7 mouse cellular contexts compared by ENCODE assay signal in the genomic region with DNA sequence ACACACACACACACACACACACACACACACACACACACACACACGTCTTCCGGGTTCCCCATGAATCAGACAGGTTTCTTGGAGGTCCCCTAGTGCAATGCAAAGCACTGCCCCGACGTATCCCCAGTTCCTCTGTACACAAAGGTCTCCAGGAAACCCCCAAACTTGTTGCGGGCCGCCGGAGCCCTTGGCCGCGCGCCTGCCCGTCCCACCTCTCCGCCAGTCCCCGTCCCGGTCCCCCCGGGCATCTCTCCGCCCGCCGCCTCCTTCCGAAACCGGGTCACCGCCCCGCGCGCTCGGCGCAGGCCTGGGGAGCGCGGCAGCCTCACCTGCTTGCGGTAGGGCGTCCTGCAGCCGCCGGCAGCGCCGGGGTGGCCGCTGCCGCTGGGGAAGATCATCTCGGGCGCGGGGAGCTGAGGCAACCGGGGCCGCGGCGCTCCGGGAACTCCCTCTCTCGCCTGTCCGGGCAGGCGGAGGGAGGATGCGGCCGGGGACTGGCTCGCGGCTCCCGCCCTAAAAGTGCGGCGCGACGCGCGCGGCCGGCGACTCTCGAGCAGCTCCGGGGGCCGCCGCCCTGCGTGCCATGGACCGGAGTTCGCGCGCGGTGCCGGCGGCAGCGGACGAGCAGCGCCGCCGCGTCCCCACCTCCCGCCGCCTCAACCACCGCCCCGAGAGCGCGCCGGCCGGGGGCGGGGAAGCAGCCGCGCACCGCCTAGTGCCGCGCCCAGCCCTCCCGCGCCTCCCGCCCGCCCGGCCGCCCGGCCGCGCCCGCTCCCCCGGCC.
DNase-seq lines count a peak whose midpoint lies in the region; ATAC-seq and TF ChIP-seq lines count a peak whose summit lies in the region.

No protein-coding gene starts in this region.

- no peak for TF ChIP-seq CTCF in spleen, adult 2 months (IDR thresholded peaks at IDR 0.05; ENCODE audit: extremely low read depth, insufficient read depth, insufficient read length, insufficient replicate concordance)

- H3K27me3 ChIP-seq in intestine, embryonic 16.5 days (replicated peaks; ENCODE audit: control insufficient read depth, insufficient read depth, low read length), result no peaks in the 10 kb centered on the region
- H3K27me3 ChIP-seq in limb, embryonic 14.5 days (ENCODE audit: control insufficient read depth, insufficient read depth, low read length), result no peaks in the 10 kb centered on the region
- H3K27me3 ChIP-seq in midbrain, embryonic 14.5 days (ENCODE audit: control insufficient read depth, insufficient read depth, low read length), result peaks cover 30% of the 10 kb centered on the region; the same call in 1 of the 2 replicates
- 0 out of 2 replicates have a peak, but pooled peaks cover 2% of the 10 kb centered on the region for H3K27me3 ChIP-seq in spleen, adult 2 months (ENCODE audit: control insufficient read depth, insufficient read depth, low read length)

- H3K27ac ChIP-seq in intestine, embryonic 16.5 days (ENCODE audit: low read length), result peak overlapping the region; percentile 93
- peak overlapping the region; percentile 93 for H3K27ac ChIP-seq in limb, embryonic 14.5 days (replicated peaks; ENCODE audit: low read depth, low read length)
- H3K27ac ChIP-seq in midbrain, embryonic 14.5 days (replicated peaks; ENCODE audit: low read depth, low read length), result peak overlapping the region; percentile 74
- peak overlapping the region; percentile 96 for H3K27ac ChIP-seq in spleen, adult 2 months (ENCODE audit: insufficient read depth, low read length)

- H3K4me1 ChIP-seq in intestine, embryonic 16.5 days (ENCODE audit: control insufficient read depth, insufficient read depth, low read length), result peaks cover 26% of the 10 kb centered on the region
- peaks cover 38% of the 10 kb centered on the region for H3K4me1 ChIP-seq in limb, embryonic 14.5 days (ENCODE audit: control insufficient read depth, insufficient read depth, low read length)
- peaks cover 7% of the 10 kb centered on the region; the same call in 1 of the 2 replicates for H3K4me1 ChIP-seq in midbrain, embryonic 14.5 days (ENCODE audit: control insufficient read depth, insufficient read depth, low read length)
- H3K4me1 ChIP-seq in spleen, adult 2 months (ENCODE audit: control insufficient read depth, insufficient read depth, insufficient read length), result peaks cover 21% of the 10 kb centered on the region; the same call in 1 of the 2 replicates

- WGBS in intestine, embryonic 16.5 days, result under 1% methylated on average over 81 of the region's 104 CpGs
- under 1% methylated on average over 37 of the region's 104 CpGs for WGBS in limb, embryonic 14.5 days
- under 1% methylated on average over 64 of the region's 104 CpGs for whole genome bisulfite sequencing in midbrain, embryonic 14.5 days
- 3% methylated on average over 98 of the region's 104 CpGs for WGBS in spleen, adult 2 months

- TF ChIP-seq POLR2A in limb, embryonic 14.5 days (IDR thresholded peaks at IDR 0.05; ENCODE audit: borderline replicate concordance, extremely low read depth, insufficient read depth, insufficient read length), result no peak
- TF ChIP-seq POLR2A in spleen, adult 2 months (IDR thresholded peaks at IDR 0.05; ENCODE audit: low read depth, low read length), result peak; percentile 8; the same call in 1 of the 2 replicates

- peak overlapping the region; percentile 75 for H3K4me2 ChIP-seq in intestine, embryonic 16.5 days (ENCODE audit: low read depth, low read length)
- peak overlapping the region; percentile 67 for H3K4me2 ChIP-seq in limb, embryonic 14.5 days (replicated peaks; ENCODE audit: low read depth, low read length, severe bottlenecking)
- H3K4me2 ChIP-seq in midbrain, embryonic 14.5 days (ENCODE audit: low read length), result peak overlapping the region; percentile 91

- DNase-seq in adrenal gland, adult 18-20 months (ENCODE audit: low spot score in 2 of 2), result peak; percentile 83 to 85
- peak; percentile 68 for DNase-seq in embryo, embryonic 10.5 days (ENCODE audit: low spot score)
- peak; percentile 60 to 75 for DNase-seq in gastrocnemius, postnatal 4 days (ENCODE audit: low spot score in 2 of 2)
- DNase-seq in limb, embryonic 14.5 days (ENCODE audit: low spot score), result peak; percentile 73
- peak; percentile 82 for DNase-seq in midbrain, embryonic 14.5 days
- DNase-seq in spleen, adult 2 months (ENCODE audit: low read depth in 1 of 2, low spot score in 2 of 2), result peak; percentile 57 to 69

- no peaks in the 10 kb centered on the region for H3K9me3 ChIP-seq in intestine, embryonic 16.5 days (ENCODE audit: control insufficient read depth, low read length)
- H3K9me3 ChIP-seq in limb, embryonic 14.5 days (ENCODE audit: control insufficient read depth, low read length), result no peaks in the 10 kb centered on the region
- no peaks in the 10 kb centered on the region for H3K9me3 ChIP-seq in midbrain, embryonic 14.5 days (ENCODE audit: control insufficient read depth, low read length)

- H3K36me3 ChIP-seq in intestine, embryonic 16.5 days (ENCODE audit: control insufficient read depth, insufficient read depth, low read length), result no peaks in the 10 kb centered on the region
- H3K36me3 ChIP-seq in limb, embryonic 14.5 days (ENCODE audit: control insufficient read depth, insufficient read depth, low read length), result 0 out of 2 replicates have a peak, but pooled peaks cover 4% of the 10 kb centered on the region
- no peaks in the 10 kb centered on the region for H3K36me3 ChIP-seq in midbrain, embryonic 14.5 days (ENCODE audit: control insufficient read depth, insufficient read depth, low read length)
- no peaks in the 10 kb centered on the region for H3K36me3 ChIP-seq in spleen, adult 2 months (ENCODE audit: control insufficient read depth, insufficient read depth, low read length)

- peak; percentile 97 for ATAC-seq in intestine, embryonic 16.5 days
- peak; percentile 86 for ATAC-seq in limb, embryonic 14.5 days (ENCODE audit: low FRiP score, low read depth)
- ATAC-seq in midbrain, embryonic 14.5 days (ENCODE audit: low FRiP score, low TSS enrichment), result peak; percentile 82

- H3K9ac ChIP-seq in intestine, embryonic 16.5 days (ENCODE audit: low read depth, low read length), result peak overlapping the region; percentile 96
- H3K9ac ChIP-seq in limb, embryonic 14.5 days (ENCODE audit: low read depth, low read length, severe bottlenecking), result peak overlapping the region; percentile 96
- peak overlapping the region; percentile 77 for H3K9ac ChIP-seq in midbrain, embryonic 14.5 days (replicated peaks; ENCODE audit: low read length)

- peak overlapping the region; percentile 99 for H3K4me3 ChIP-seq in intestine, embryonic 16.5 days (ENCODE audit: low read length)
- peak overlapping the region; percentile 97 for H3K4me3 ChIP-seq in limb, embryonic 14.5 days (replicated peaks; ENCODE audit: low read length)
- H3K4me3 ChIP-seq in midbrain, embryonic 14.5 days (replicated peaks; ENCODE audit: low read depth, low read length), result peak overlapping the region; percentile 82
- H3K4me3 ChIP-seq in spleen, adult 2 months (ENCODE audit: extremely low read depth, insufficient read depth, insufficient read length), result peak overlapping the region; percentile 96

Comparison
In these comparisons a context has a peak if more than half of its experiments do, and no peak if none do; other contexts are left out.
1. Peak in every context shown above with its lines: DNase-seq, ATAC-seq, H3K4me3 ChIP-seq and H3K27ac ChIP-seq.